Mouse (Mus musculus) small intestine, adult 2 months (tissue): ENCODE results near the gene Stil.

Experiments used
- CTCF ChIP-seq: fragments of 200-500 bp; IDR thresholded peaks from 2 replicates; pipeline ENCODE4 v1.5.1; 2012; ENCODE audit warnings: low read depth, mild to moderate bottlenecking, control low read depth, inconsistent platforms, low read length, moderate library complexity, mixed read lengths; ENCODE audit not compliant: insufficient replicate concordance, insufficient read length; ENCODE audit errors: extremely low read depth
- POLR2A ChIP-seq: fragments of 200-500 bp; IDR thresholded peaks from 2 replicates; pipeline ENCODE4 v1.6.1; 2012; ENCODE audit warnings: low read depth, mild to moderate bottlenecking, control low read depth, inconsistent platforms, low read length, moderate library complexity

GRCm38 (mm10) chr4:115048190-115048589 is 48.2 kb downstream of the Stil start:
- no peak for TF ChIP-seq CTCF
- TF ChIP-seq POLR2A, result no peak
